Mouse (Mus musculus): Measurements from ENCODE around the gene Epm2aip1.

GRCm38 (mm10) chr9:111237726-111238125 lies 34.0 kb upstream of the Epm2aip1 start:
- TF ChIP-seq CTCF (IDR thresholded peaks at IDR 0.05; ENCODE audit: control insufficient read depth, insufficient read depth, insufficient read length) = no peak
- TF ChIP-seq MAX (IDR thresholded peaks at IDR 0.05) = no peak
- TF ChIP-seq USF1 (IDR thresholded peaks at IDR 0.05; ENCODE audit: low read depth) = no peak
- no peak for TF ChIP-seq CEBPB (IDR thresholded peaks at IDR 0.05; ENCODE audit: low read depth)
- no peak for TF ChIP-seq MYOG (IDR thresholded peaks at IDR 0.05; ENCODE audit: control insufficient read depth, extremely low read depth, insufficient read length)

All from C2C12 (cell line).